Mouse (Mus musculus) midbrain, embryonic 11.5 days (tissue): ENCODE data around the gene Olfr1402. TPM values are rescaled to one million over a fixed set of nuclear protein-coding genes. Genes with fewer than 3 reads are reported as not detected.

Experiments
- polyA plus RNA-seq: library from polyadenylated mRNA; unstranded; fragments of >200 nt; fragmentation: Nextera tagmentation; extraction: Ambion mirVana; gene quantifications from 2 replicates; pipeline ENCODE4 v1.2.1, GENCODE M21; 2014

Olfr1402 gene
- polyA plus RNA-seq, 1 experiment from 2014 or later: not detected

Other genes with a start within 250 kb of the Olfr1402 start
- 59.8 and 60.3 TPM in 2 replicates for gene Bcl9, start 124.1 kb downstream of the Olfr1402 start, polyA plus RNA-seq
- gene Chd1l, start 188.2 kb upstream of the Olfr1402 start, polyA plus RNA-seq: 20.1 and 20.4 TPM in 2 replicates
- gene Fmo5, start 206.8 kb upstream of the Olfr1402 start, polyA plus RNA-seq: 0.40 and 0.77 TPM in 2 replicates
- gene Prkab2, start 236.2 kb upstream of the Olfr1402 start, polyA plus RNA-seq: 6.4 and 6.9 TPM in 2 replicates